Mouse (Mus musculus) G1E (cell line): ENCODE results near the gene F9.

Source experiments
- CTCF ChIP-seq: IDR thresholded peaks from 2 replicates; pipeline ENCODE4 v1.5.1; 2012; ENCODE audit warnings: low read depth, low read length, inconsistent platforms, mixed read lengths
- GATA1 ChIP-seq: IDR thresholded peaks from 2 replicates; pipeline ENCODE4 v1.6.1; 2012; ENCODE audit warnings: borderline replicate concordance, low read length, inconsistent platforms, mixed read lengths
- POLR2AphosphoS5 ChIP-seq: IDR thresholded peaks from 2 replicates; pipeline ENCODE4 v1.6.1; 2012; ENCODE audit warnings: low read depth, low read length, inconsistent platforms; ENCODE audit not compliant: insufficient replicate concordance

GRCm38 (mm10) chrX:59999221-60000083 is at the start of gene F9:
- no peak for TF ChIP-seq GATA1
- no peak for TF ChIP-seq CTCF
- TF ChIP-seq POLR2AphosphoS5 = no peak
